Mouse (Mus musculus) G1E (cell line): ENCODE results near the gene Fgfr2. TPM values are rescaled to one million over a fixed set of nuclear protein-coding genes. Genes with fewer than 3 reads are reported as not detected.

Experiments
- ATAC-seq: 2 replicates; pipeline ENCODE4 v1.8.0; 2016; ENCODE audit warnings: mild to moderate bottlenecking; ENCODE audit not compliant: insufficient number of reproducible peaks, poor library complexity, low FRiP score, severe bottlenecking; ENCODE audit errors: extremely low read depth
- DNase-seq: peaks from one replicate; pipeline ENCODE4 v3.0.0; 2012; ENCODE audit warnings: low spot score
- H3K27me3 ChIP-seq: 2 replicates; pipeline ENCODE4 v1.6.1; 2012; ENCODE audit warnings: mild to moderate bottlenecking, low read length, inconsistent platforms; ENCODE audit not compliant: insufficient read depth
- H3K36me3 ChIP-seq: replicated peaks from 2 replicates; pipeline ENCODE3; 2012; ENCODE audit warnings: mild to moderate bottlenecking, inconsistent platforms
- H3K4me1 ChIP-seq: 2 replicates; pipeline ENCODE4 v1.6.1; 2012; ENCODE audit warnings: low read depth, low read length, inconsistent platforms, mixed read lengths; ENCODE audit not compliant: insufficient read depth
- H3K4me3 ChIP-seq: 2 replicates; pipeline ENCODE4 v1.5.1; 2012; ENCODE audit warnings: low read depth, mild to moderate bottlenecking, inconsistent platforms, low read length, moderate library complexity, mixed read lengths
- H3K9me3 ChIP-seq: replicated peaks from 2 replicates; pipeline ENCODE4 v1.6.1; 2012; ENCODE audit warnings: inconsistent platforms
- CTCF ChIP-seq: IDR thresholded peaks from 2 replicates; pipeline ENCODE4 v1.5.1; 2012; ENCODE audit warnings: low read depth, low read length, inconsistent platforms, mixed read lengths
- GATA1 ChIP-seq: IDR thresholded peaks from 2 replicates; pipeline ENCODE4 v1.6.1; 2012; ENCODE audit warnings: borderline replicate concordance, low read length, inconsistent platforms, mixed read lengths
- GATA2 ChIP-seq: IDR thresholded peaks from 2 replicates; pipeline ENCODE4 v1.6.1; 2012; ENCODE audit warnings: low read depth, low read length, inconsistent platforms, borderline replicate concordance
- POLR2AphosphoS5 ChIP-seq: IDR thresholded peaks from 2 replicates; pipeline ENCODE4 v1.6.1; 2012; ENCODE audit warnings: low read depth, low read length, inconsistent platforms; ENCODE audit not compliant: insufficient replicate concordance
- TAL1 ChIP-seq: conservative IDR thresholded peaks from 2 replicates; pipeline ENCODE4 v1.6.1; 2012; ENCODE audit warnings: low read depth, low read length, inconsistent platforms, mixed read lengths
- polyA plus RNA-seq: library from polyadenylated mRNA; stranded (reverse); fragments of >175 nt; gene quantifications from 2 replicates; pipeline ENCODE4 v1.2.3, GENCODE M21; 2012
- total RNA-seq, 2 experiments: library from RNA; stranded (forward) in 1 of 2; stranded (reverse) in 1 of 2; fragments of 200-1000 nt in 1 of 2; fragments of >200 nt in 1 of 2; fragmentation: Nextera tagmentation in 1 of 2; gene quantifications; 2 replicates each; pipeline ENCODE4 v1.2.3; 2014 to 2017

The Fgfr2 gene
- total and polyA plus RNA-seq, 3 experiments: 0.22 TPM; not detected in 2

DNA sequence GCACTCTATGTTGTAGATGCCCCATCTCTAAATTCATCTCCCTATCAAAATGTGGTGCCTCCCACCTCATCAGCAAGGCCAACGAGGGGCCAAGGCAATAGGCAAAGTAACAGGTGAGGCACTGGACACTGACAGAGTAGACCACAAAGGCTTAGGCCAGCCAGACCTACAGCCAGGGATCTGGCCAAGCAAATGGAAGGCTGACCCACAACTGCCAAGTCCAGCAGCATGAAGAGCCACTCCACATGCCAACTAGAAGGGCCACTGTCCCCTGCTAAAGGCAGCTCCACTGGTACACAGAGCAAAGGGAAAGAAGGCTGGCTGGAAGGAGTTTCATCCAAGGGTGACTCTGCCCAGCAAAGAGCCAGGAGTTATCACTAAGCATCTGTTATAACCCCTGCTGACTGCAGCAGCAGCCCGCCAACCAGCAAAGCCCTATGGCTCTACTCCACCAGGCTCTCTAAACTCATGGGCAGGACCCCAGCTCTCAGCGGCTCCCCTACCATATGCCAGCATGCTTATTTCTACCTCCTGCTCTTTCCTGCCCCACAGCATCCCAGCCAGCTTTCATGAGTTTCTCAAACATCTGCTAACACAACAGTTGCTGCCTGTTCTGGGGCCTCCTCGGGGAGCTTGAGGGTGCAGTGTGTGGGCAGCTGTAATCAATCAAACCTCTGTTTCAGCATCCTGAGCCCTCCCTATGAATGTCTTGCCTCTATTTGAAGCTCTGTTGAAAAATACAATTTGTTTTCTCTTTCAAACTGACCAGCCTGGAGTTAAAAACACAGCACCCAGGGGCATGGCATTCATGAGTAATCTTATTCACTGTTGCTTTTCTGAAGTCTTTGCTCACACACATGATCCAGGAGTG, 369.4 kb downstream of the Fgfr2 start:
- H3K4me3 ChIP-seq: no peak overlapping the region
- DNase-seq (no peak), ATAC-seq (no peak)
- TF ChIP-seq GATA1 (no peak), TAL1 (no peak), CTCF (no peak), POLR2AphosphoS5 (no peak), GATA2 (no peak)
- H3K27me3 ChIP-seq: no peaks in the 10 kb centered on the region
- no peaks in the 10 kb centered on the region for H3K9me3 ChIP-seq
- H3K4me1 ChIP-seq: peaks cover 13% of the 10 kb centered on the region
- peaks cover 97% of the 10 kb centered on the region for H3K36me3 ChIP-seq

DNA sequence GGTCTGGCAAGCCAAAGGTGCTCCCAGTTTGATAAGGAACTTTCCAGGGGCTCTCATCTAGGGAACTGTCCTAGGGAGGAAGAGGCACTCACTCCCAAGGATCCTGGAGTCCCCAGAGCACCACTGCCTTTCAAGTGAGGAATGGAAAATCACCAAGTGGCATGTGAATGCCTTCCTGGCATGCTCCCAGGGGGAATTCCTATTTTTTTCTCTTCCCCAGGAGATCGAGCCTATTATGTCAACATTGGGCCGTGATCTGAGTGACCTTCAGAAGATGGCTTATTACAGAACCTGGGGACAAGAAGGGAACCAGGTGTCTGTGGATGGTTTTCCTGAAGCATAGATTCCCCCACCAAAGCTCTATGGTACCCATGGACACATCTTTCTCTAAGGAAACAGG, 371.4 kb downstream of the Fgfr2 start:
- peaks cover 21% of the 10 kb centered on the region for H3K4me1 ChIP-seq
- H3K36me3 ChIP-seq: peaks cover 96% of the 10 kb centered on the region
- no peaks in the 10 kb centered on the region for H3K27me3 ChIP-seq
- no peaks in the 10 kb centered on the region for H3K9me3 ChIP-seq
- no peak for ATAC-seq
- TF ChIP-seq TAL1 (no peak), GATA1 (no peak)
- no peak overlapping the region for H3K4me3 ChIP-seq
- no peak for DNase-seq

DNA sequence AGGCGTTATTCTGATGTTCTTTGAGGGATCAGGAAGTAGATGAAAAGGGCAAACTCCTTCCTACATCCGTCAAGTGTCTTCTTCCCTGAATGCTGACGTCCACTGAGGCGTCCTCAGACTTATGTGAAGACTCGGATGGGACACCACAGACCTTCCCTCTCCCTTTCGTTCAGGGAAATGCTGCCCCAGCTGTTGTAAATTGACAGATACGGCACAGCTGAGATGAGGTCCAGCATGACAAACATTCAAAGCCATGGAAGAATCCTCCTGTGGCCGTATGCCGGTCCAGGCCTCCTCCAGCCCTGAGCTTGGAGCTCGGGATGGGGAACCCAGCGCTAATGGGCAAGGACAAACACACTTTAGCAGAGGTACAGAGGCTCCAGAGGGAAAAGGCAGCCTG, 373.6 kb downstream of the Fgfr2 start:
- peaks cover 88% of the 10 kb centered on the region for H3K36me3 ChIP-seq
- ATAC-seq: no peak
- peaks cover 14% of the 10 kb centered on the region for H3K4me1 ChIP-seq

DNA sequence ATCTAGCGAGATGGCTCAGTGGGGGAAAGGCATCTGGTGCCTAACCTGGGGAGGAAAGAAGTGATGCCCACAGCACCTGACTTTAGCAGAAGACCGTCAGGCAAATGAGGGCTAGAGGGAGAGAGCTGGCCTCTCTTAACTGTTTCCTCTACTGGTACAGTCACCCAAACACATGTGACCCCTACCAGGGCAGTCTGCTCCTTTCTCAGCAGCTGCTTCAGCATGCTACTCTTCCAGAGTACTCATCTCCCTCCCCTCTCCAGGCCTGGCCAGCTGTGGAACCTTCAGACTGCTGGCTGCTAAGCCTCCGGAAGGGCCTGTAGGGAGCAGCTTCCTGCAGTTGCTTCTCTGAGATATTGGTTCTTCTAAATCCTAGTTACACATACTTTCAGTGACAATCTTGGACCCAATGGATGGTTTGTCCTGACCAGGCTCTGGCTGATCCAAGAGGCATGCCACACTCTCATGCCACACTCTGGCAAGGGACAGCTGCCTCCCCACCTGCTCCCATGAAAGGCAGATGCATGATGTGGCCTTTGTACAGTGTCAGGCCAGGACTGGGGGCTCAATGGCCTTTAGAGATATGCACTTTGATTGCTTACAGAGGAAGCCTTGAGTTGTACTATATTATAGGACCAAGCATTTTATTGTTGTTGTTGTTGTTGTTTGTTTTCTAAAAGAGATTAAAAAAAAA, 374.9 kb downstream of the Fgfr2 start:
- Histone ChIP-seq H3K36me3 (peaks cover 78% of the 10 kb centered on the region), H3K9me3 (no peaks in the 10 kb centered on the region), H3K27me3 (no peaks in the 10 kb centered on the region), H3K4me1 (peaks cover 14% of the 10 kb centered on the region), H3K4me3 (no peak overlapping the region)
- ATAC-seq (0 out of 2 replicates have a peak, but pooled peaks have one; percentile 8), DNase-seq (no peak)
- TF ChIP-seq CTCF (no peak), GATA2 (no peak), POLR2AphosphoS5 (no peak), TAL1 (no peak), GATA1 (no peak)

More for the DNA sequence above, 373.6 kb downstream of the Fgfr2 start:
- Histone ChIP-seq H3K9me3 (no peaks in the 10 kb centered on the region), H3K27me3 (no peaks in the 10 kb centered on the region), H3K4me3 (no peak overlapping the region)
- no peak for DNase-seq
- TF ChIP-seq POLR2AphosphoS5: no peak
- no peak for TF ChIP-seq GATA1
- no peak for TF ChIP-seq CTCF
- no peak for TF ChIP-seq TAL1
- no peak for TF ChIP-seq GATA2

DNA sequence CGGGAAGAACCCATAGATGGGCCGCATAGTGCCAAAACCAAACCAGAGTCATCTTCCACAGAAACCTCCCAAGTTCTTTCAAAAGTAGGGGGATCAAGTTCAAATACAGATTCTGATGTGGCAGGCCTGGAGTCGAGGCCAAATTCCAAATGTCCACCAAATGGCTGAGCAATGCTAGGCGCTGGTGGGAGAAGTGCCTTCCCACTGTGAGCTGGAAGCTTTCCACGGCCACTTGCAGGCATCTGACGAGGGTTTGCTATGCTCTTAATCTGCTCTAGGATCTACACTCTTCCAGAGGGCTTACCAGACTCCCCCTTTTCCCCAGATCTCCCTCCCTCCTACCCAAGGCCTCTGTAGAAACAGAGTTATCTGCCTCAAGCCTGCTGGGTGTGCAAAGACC, 376.1 kb downstream of the Fgfr2 start:
- ATAC-seq (no peak), DNase-seq (no peak)
- Histone ChIP-seq H3K4me3 (no peak overlapping the region), H3K27me3 (no peaks in the 10 kb centered on the region), H3K4me1 (peaks cover 14% of the 10 kb centered on the region), H3K36me3 (peaks cover 78% of the 10 kb centered on the region), H3K9me3 (no peaks in the 10 kb centered on the region)
- TF ChIP-seq CTCF (no peak), POLR2AphosphoS5 (no peak), GATA1 (no peak), TAL1 (no peak), GATA2 (no peak)

DNA sequence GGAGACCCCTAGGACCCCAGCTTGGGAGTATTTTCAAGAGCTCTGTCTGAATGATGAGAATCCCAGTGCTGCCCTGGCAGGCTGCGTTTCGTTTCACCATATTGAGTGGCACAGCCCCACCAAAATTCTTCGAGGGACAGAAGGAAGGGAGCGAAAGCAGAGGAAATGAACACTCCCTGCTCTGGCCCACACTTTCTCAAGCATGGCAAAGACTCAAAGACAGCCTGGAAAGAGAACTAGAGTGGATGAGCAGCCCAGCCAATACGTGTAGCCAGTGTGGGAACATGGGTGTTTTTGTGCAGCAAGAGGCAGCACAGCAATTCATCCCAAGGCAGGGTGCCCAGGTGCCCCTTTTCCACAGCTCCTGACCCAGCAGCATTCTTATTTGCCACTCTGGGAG, 380.2 kb downstream of the Fgfr2 start:
- peaks cover 41% of the 10 kb centered on the region for H3K4me1 ChIP-seq
- H3K27me3 ChIP-seq: no peaks in the 10 kb centered on the region
- no peak overlapping the region for H3K4me3 ChIP-seq
- no peak for TF ChIP-seq POLR2AphosphoS5
- TF ChIP-seq GATA1: no peak
- no peak for TF ChIP-seq GATA2
- TF ChIP-seq TAL1: no peak
- no peak for TF ChIP-seq CTCF
- ATAC-seq: no peak
- H3K36me3 ChIP-seq: peaks cover 72% of the 10 kb centered on the region
- no peak for DNase-seq
- no peaks in the 10 kb centered on the region for H3K9me3 ChIP-seq
